Mouse (Mus musculus) granulocyte monocyte progenitor cell, adult 5-6 weeks (primary cell): ENCODE data around the gene Snx15. TPM values are rescaled to one million over a fixed set of nuclear protein-coding genes. Genes with fewer than 3 reads are reported as not detected.

Experiments used
- ATAC-seq: replicated peaks from 2 replicates; pipeline ENCODE4 v1.8.0; 2016; ENCODE audit warnings: mild to moderate bottlenecking, moderate TSS enrichment, inconsistent platforms; ENCODE audit not compliant: poor library complexity, severe bottlenecking
- total RNA-seq, 2 experiments: library from RNA; stranded (forward) in 1 of 2; stranded (reverse) in 1 of 2; fragments of 200-712, 200-1000 nt in 1 of 2; fragments of >200 nt in 1 of 2; fragmentation: Nextera tagmentation in 1 of 2; gene quantifications; 2 replicates each; pipeline ENCODE4 v1.2.3; 2014 to 2017

Snx15 gene
- total RNA-seq, 2 experiments from 2014 or later, result 11.2 to 31.3 TPM

- ATAC-seq, result no peak
These were observed 4.8 kb downstream of the Snx15 start for GRCm38 (mm10) chr19:6123330-6123729.

DNA sequence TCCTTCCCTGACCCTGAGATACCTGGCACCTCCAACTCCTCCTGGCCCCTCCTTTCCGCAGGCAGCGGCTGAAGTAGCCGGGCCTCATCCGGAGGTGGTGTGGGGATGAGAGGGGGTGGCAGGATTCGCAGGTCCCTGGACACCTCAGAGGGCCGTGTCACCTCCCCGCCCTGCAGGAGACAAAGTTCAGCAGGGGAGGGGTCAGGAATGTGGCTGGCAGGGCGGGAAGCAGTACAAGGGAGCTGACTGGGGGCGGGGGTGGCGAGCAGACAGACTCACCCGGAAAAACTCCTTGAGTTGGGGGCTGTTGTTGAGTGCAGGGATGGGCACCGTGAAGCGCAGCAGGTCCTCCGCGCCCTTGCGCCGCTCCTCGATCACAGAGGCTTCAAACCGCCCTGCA, 6.3 kb downstream of the Snx15 start:
- no peak for ATAC-seq

DNA sequence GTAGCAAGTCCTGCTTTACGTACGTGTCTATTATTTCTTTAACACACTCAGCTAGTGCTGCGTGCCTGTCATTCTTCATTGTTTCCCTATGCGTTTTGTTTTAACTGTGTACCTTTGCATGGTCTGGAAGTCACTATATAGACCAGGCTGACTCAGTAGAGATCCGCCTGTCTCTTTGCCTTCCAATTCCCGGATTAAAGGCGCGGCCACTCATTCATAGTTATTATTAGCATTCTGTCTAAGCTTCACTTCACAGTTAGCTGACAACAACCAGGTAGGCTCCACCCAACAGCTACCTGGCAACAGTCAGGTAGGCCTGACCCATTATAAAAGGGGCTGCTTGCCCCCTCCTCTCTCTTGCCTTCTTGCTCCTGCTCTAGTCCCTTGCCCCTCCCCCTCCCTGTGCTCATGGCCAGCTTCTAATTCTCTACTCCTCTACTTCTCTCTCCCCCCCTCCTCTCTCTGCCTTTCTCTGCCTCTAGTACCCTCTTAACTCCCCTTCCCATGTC, 9.4 kb downstream of the Snx15 start:
- ATAC-seq, result no peak

DNA sequence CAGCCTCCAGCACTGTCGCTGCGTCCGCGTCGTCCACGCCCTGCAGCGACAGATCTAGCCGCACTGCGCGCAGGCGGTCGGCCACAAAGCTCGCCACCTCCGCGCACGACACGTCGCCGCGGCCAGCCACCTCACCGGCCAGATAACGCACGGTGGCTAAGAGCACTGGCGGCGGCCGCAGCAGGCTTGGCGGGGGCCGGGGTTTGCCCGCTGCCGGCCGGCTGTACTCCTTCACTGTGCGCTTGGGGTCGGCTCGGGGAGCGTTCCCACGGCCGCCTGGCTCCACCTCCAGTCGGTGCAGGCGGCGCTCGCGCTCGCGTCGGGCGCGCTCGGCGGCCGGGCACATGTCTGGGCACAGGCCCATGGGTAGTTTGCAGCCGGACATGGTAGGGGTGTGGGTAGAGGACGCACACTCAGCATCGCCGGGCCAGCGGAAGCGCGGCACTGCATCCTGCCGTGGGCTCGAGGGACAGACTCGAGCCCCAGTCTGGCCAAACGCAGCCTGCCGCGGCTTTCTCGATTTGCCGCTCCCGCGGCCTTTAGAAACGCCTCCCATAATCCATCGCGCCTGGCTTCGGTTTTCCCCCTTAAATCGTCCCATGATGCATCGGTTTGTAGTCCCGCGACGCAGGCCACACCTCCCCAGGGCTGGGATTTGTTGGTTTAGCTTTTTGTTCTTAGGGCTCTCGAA, 10.0 kb downstream of the Snx15 start, which contains the start of gene Sac3d1:
Gene Sac3d1, minus strand, starts transcription at position 665 of the 691 bp plus-strand sequence.
- ATAC-seq, result peak; percentile 83

DNA sequence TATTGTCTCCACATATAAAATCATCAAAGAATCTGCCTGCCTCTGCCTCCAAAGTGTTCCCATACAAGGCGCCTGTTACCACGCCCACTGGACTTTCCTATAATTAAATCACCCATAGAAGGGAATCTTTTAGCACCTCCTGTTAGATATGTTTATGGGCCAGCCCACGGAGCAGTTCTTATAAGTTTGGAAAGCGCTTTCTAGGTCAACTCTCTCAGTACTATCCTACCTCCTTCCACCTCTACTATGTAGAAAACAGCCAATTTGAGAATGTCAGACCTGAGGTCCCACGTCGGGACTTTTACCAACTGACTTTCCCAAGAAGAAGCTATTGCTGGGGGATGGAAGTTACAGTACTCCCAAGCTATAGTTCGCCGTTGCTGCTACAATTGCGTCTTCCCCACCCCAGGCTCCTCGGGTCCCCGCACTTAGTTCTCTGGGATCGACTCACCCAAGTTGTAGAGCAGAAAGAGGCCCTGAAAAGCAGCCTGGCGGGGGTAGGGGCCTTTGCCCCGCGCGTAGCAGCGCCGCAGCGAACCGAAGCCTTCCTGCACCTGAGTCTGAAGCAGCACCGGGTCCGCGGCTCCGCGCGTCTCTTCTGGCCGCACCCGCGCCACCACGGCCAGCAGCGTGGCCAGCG, 10.6 kb downstream of the Snx15 start:
- no peak for ATAC-seq

- no peak for ATAC-seq
These were observed 11.8 kb downstream of the Snx15 start for GRCm38 (mm10) chr19:6116113-6116850.

DNA sequence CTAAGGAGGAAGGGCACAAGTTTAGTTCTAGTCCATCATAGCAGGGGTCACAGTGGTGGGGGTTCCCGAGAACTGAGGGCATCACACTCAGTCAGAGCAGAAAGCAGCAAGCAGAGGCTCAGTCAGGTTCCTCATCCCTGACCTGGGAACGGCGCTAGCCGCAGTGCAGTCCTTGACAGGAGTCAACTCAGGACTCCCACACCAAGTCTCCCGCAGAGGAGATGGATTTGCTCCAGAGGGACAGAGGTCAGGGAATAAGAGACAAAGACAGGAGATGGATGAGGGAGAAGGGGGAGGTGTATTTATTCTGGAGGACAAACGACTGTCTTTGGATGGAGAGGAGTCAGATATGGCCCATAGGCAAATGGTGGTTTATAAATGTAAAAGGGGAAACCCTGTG, 15.0 kb downstream of the Snx15 start:
- no peak for ATAC-seq

DNA sequence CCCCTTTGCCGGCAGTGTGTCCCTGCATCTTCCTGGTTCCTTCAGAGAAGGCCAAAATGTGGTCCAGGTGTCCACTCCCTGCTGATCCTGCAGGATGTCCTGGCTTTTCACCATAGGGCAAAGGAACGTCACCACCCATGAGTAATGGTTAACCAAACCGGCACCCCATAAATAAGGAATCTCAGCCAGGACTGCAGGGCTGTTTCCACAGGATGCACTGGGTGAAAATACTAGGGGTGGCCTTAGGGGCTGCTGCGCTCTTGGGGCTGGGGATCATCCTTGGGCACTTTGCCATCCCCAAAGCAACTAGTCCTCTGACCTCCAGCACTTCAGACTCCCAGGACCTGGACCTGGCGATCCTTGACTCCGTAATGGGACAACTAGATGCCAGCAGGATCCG, 22.5 kb downstream of the Snx15 start, which contains the start of gene Naaladl1:
Gene Naaladl1, plus strand, starts transcription at position 197 of the 400 bp plus-strand sequence.
- ATAC-seq, result no peak

DNA sequence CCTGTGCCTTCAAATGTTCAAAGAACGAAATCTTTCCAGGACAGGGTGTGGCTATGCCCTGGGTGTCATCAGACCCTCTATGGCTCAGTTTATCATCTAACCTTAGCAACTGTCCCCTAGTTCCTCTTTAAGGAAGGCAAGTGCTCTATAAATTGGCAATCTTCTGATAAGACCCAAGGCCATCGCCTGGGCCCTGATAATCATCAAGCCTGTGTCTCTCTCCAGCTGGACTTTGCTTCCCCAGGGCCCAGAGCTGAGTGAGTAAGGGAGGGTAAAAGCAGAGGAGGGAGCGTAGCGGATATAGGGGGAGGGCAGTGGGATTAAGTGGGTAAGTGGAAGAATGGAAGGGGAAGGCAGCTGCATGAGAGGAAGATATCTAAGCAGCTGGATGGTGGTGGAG, 23.6 kb downstream of the Snx15 start:
- ATAC-seq, result 0 out of 2 replicates have a peak, but pooled peaks have one; percentile 20

DNA sequence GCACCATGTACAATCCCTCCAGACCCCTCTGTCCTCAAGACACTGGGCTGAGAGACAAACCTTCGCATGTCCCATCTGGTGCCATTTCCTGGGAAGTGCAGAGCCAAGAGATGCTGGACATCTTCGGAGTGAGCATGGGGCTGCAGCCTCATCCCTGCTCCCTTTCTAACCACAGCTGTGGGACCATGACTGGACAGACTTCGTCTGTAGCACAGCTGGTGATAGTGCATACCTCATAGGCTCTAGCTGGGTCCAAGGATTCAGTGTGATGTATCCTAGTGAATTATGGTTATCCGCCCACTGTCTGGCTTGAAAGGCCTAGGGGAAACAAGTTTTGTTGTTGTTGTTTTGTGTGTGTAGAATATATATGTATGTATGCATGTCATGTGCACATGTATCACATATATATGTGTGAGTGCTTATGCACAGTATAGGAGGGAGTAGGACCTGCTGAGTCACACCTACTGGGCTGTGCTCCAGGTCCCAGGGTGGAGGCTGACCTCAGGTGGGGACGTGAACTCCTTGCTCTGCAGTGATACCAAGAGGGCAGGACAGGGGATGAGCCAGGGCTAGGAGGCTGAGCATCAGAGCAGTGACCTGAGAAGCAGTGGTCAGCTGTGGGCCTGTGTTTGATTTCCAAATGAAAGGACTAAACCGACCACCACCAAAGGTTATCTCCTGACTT, 25.8 kb downstream of the Snx15 start:
- ATAC-seq, result no peak

DNA sequence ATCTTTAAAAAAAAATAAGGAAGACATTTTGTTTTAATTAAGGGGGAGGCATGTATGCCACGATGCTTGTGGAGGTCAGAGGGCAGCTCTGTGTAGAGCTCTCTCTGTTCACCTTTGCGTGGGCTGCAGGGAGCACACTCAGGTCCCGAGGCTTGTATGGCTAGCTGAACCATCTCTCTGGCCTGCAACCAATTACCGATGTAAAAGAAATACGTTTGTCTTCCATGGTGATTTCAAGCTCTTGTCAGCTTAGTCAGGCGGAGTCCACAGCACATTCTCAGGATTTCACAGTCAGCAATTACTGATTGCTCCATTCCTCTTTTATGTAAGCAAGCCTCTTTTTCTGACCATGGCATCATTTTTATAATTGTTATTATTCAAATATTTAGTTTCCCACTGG, 26.9 kb downstream of the Snx15 start:
- ATAC-seq, result no peak

DNA sequence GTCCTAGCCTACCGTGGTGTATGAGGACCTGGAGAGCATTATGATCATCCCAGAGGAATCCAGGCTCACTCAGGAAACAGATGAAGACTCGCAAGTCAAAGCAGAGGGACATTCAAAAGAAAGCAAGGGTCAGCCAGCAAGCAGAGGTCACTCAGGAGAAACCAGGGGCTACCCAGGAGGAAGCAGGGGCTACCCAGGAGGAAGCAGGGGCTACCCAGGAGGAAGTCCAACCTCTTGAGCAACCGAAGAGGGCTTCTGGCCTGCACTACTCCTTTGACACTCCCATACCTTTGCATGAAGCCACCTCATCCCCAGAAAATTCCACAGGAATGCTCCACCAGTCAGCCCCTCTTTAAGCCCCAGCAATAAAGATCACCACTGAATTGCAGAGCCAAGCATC, 30.3 kb downstream of the Snx15 start:
- peak; percentile 70 for ATAC-seq

- no peak for ATAC-seq
These were observed 34.0 kb downstream of the Snx15 start, which contains the start of gene AC131692.1 for GRCm38 (mm10) chr19:6094119-6094518. TSS of gene AC131692.1 (plus strand) at chr19:6094419.

DNA sequence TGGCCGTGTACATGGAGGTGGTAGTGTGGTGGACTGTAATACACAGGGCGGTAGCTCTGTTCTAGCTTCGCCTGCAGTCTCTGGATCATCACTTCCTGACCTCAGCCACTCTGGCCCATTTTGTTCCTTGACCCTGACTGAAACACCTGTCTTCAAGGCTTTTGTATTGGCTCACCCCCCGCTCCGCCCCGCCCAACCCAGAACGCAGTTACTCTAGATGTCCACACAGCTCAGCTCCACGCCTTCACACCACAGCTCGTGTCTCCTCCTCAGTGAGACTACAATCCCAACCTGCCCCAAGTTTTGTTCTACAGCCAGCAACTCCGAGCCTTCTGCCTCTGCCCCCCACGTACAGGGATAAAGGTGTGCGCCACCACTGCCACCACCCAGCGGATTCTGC, 39.3 kb downstream of the Snx15 start:
- ATAC-seq, result no peak

DNA sequence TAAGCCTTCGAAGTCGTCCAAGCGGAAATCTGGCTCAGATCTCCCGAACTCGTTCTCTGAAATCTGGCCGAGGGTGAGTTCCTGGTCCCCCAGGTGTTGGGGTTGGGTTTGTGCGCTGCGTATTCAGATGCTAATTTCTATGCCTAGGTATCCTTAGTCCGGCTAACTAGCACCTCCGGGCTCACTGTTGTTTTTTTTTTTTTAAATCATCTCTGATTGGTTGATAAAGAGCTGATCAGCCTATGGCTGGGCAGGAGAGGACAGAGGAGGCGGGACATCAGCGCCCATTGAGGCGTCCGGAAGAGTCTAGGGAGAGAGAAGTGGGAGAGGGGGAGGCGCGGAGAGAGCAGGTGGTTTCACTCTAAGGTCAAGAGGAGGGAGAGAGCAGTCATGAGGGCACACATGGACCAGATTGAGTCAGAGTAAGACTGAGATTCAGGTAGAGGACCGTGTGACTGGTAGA, 42.7 kb downstream of the Snx15 start:
- peak; percentile 84 for ATAC-seq

- peak; percentile 92 for ATAC-seq
These were observed 43.4 kb downstream of the Snx15 start, which contains the start of the genes Zfpl1 and Cdca5 for GRCm38 (mm10) chr19:6084478-6085248. TSS of gene Zfpl1 (minus strand) at chr19:6084956. TSS of gene Cdca5 (plus strand) at chr19:6084983.

DNA sequence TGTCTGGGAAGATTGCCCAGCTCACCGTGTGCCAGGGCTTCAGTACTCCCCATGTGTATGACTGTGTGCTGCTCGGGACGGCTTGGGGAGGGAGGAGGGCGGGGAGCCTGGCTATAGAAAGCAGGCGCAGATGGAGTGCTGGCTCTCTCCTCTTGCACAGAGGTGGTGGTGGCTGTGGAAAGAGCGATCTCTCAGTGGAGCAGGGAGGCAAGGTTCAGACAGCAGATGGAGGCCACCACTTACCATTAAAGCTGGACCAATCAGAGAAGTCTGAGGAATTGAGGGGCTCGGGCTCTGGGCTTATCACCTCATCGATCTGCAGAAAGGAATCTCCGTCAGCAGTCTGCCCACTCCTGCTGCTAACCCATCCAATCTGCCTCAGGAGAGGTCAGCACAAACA, 45.9 kb downstream of the Snx15 start, which contains the start of gene Gm28374:
Gene Gm28374, minus strand, starts transcription at position 101 of the 400 bp plus-strand sequence.
- ATAC-seq, result no peak

GRCm38 (mm10) chr19:6079983-6080480, 48.1 kb downstream of the Snx15 start, which contains the start of gene Tmem262:
TSS of gene Tmem262 (plus strand) at chr19:6080033.
- ATAC-seq, result no peak
